Mouse (Mus musculus) gastrocnemius, postnatal 36 days (tissue): ENCODE data around the gene Amotl2. TPM values are rescaled to one million over a fixed set of nuclear protein-coding genes. Genes with fewer than 3 reads are reported as not detected.
A peak's percentile ranks its signal among the peaks of the same experiment; 100 is the strongest.

Experiments used
- DNase-seq, 2 experiments: peaks; one replicate each; pipeline ENCODE4 v3.0.0; 2022
- intact Hi-C: fragments of 180-260 bp; cut with DNase I; formaldehyde crosslinking; loops from one replicate; pipeline ENCODE4 v1.15.1; 2025
- long read RNA-seq, 2 experiments: library from polyadenylated mRNA; stranded (forward); transcript quantifications; one replicate each; pipeline ENCODE4 v2.0.0; 2021
- total RNA-seq, 2 experiments: library from RNA; stranded (reverse); gene quantifications; 2 replicates each; pipeline ENCODE4 v1.2.3; 2021

The Amotl2 gene
- 10 to 100 TPM; 12.0 to 20.5 TPM for total RNA-seq
- long read RNA-seq, experiment 1, partial matches to known transcripts = 3 of 3 reads
- long read RNA-seq, experiment 1, other reads (novel, unspliced or antisense) = 0 of 3 reads
- long read RNA-seq, experiment 2, full-length matches to known transcripts = 5 of 11 reads
- long read RNA-seq, experiment 2, partial matches to known transcripts = 3 of 11 reads
- long read RNA-seq, experiment 2, other reads (novel, unspliced or antisense) = 3 of 11 reads

DNA sequence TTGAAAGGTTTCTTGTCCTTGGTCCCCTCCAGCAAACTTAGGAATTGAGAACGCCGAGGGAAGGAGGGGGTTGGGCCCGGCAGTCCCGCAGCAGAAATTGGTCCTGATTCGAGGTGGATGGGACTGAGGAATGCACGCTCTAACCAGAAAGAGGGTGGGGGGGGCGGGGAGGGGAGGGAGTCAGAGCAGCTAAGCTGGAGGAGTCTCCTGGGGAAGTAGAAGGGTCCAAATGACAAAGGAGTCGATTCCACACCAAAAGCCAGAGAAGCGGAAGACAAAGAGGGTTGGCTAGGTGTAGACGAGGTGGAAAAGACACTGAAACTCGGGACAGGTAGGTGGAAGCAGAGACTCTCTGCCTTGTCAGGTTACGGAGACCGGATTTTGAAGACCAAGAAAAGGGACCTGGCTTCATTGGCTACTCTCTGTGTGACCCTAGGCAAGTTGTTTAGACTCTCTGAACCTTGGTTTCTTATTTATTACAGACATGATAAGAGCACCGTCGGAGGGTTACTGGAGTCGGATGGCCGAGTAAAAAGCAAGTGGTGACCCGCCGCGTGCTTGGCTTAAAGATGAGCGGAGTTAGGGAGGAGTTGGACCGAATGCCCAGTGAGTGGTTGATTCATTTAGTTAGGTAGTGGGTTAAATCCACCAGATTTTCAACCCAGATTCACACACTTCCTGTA lies at the start of gene Amotl2:
TSS of gene Amotl2 (plus strand) at position 192 of the 683 bp plus-strand sequence.
- intact Hi-C loops = no loop called here
- DNase-seq = no peak

DNA sequence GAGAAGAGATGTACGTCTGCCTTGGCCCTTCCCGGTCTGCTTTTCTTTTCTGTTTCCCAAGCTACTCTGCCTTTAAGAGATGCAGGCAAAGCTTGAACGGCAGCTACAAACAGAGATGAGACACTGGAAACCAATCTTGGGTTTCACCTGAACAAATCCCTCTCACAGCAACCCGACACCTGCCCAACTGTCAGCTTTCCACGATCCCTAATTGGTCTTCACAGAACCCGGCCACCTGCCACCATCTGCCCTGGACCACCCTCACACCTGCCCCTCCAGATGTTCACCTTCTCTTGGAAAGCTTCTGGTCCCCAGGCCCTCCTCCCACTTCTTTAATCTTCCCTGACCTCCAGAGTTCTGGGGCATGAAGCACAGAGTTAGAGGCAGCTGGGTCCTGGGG lies 48.4 kb upstream of the Amotl2 start:
- intact Hi-C loops = no loop called here
- no peak for DNase-seq

DNA sequence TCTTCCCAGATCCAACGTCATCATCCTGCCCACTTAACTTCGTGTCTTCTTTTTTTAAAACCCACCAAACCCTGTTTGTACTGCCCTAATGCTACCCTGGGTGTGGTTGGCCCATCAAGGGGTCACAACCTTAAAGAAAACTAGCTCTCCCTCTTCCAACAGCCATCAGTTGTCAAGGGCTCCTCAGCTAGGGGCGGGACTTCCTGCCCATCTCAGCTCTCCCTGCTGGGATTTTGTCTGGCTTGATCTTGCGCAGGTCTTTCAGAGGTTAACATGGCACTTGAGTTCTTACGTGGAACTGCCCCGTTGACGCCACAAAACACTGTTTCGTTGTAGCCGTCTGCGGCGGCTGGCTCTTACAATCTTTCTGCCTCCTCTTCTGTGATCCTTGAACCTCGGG lies 47.6 kb upstream of the Amotl2 start:
- no peak for DNase-seq
- intact Hi-C loops = no loop called here

DNA sequence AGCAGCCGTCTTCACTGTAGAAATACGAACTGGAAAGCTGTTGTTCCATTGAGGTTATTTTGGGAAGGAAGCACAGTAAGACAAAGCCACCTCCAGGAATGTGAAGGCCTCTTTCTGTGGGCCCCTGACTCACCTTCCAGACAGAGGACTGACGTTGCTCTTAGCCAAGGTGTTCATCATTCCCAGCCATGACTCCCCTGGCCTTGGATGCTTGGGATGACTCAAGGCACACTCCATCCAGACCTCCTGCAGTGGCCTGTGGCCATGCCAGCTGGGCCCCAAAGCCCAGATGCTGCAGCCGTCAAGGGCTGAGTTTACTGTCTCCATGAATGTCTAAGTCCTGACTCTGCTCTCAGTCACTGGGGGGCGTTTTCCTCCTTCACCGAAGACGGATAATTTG lies 43.1 kb upstream of the Amotl2 start:
- intact Hi-C loops = no loop called here
- DNase-seq = no peak

DNA sequence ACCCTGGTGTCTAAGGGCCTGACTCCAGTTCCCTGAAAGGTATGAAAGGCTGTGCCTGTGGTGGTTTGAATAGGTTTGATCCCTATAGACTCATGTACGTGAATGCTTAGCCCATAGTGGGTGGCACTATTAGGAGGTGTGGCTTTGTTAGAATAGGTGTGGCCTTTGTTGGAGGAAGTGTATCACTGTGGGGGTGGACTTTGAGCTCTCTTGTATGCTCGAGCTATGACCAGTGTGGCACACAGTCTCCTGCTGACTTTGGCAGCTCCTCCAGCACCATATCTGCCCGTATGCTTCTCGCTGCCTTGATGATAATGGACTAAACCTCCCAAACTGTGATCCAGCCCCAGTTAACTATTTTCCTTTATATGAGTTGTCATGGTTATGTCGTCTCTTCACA lies 40.5 kb upstream of the Amotl2 start:
- no peak for DNase-seq
- intact Hi-C loops = no loop called here

DNA sequence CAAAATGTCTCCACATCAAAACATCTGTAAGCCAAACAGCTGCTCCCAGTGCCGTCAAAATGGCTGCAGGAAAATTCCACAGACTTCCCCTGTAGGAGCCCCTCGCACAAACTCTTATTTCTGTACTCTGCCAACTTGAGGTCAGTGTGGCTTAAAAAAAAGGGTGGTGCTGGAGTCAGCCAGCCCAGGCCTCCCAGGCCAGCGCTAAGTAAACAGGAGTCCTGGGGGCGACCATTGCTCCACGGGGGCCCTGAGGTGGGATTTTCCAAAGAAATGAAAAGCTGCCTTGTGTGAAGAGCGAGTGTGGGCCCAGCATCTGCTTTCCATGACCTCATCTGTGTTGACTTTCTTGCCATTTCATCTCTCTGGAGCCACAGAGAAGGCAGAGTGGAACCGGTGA lies 35.0 kb upstream of the Amotl2 start:
- intact Hi-C loops = no loop called here

DNA sequence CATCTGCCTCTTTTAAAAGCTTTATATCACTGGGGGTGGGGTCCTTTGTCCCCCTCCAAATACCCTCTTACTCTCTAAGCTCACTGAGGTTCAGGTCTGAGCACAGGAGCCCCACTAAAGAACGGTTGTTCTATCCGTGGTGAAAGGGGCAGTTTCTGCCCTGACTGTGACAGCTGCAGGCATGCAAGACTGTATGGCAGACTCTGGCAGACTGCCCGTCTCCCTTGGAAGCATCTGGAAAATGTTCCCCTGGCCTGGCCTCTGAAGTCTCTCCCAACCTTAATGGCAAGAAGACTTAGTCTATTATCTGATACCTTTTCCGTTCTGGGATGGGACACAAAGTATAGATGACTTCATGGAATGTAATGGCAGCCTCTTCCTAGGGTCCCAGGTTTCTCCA lies 28.5 kb upstream of the Amotl2 start:
- intact Hi-C loops = no loop called here
- DNase-seq = no peak

More for the DNA sequence above, 35.0 kb upstream of the Amotl2 start:
- no peak for DNase-seq

DNA sequence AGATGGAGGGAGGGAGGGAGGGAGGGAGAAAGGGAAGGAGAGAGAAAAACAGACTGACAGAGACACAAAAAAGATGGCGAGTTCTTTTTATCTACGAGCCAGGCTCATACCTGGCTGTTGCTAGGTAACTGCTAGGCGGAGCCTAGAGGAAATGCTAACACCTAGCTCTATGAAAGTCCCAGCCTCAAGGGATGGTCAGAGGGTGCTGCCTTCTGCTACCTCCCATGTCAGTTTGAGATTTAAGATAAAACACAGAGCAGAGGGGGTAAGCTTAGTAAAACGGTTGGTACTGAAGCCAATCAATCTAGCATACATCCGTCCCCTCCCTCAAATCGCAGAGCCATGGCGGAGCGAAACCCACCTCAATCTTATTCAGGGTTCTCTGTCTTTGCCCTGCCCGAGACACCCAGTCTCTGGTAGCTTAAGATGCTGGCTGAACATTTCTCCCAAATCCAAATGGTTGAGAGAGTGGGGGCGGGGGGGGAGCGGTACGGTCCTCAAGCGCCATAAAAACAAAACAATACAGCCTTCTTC lies 27.0 kb upstream of the Amotl2 start:
- intact Hi-C loops = no loop called here
- no peak for DNase-seq

DNA sequence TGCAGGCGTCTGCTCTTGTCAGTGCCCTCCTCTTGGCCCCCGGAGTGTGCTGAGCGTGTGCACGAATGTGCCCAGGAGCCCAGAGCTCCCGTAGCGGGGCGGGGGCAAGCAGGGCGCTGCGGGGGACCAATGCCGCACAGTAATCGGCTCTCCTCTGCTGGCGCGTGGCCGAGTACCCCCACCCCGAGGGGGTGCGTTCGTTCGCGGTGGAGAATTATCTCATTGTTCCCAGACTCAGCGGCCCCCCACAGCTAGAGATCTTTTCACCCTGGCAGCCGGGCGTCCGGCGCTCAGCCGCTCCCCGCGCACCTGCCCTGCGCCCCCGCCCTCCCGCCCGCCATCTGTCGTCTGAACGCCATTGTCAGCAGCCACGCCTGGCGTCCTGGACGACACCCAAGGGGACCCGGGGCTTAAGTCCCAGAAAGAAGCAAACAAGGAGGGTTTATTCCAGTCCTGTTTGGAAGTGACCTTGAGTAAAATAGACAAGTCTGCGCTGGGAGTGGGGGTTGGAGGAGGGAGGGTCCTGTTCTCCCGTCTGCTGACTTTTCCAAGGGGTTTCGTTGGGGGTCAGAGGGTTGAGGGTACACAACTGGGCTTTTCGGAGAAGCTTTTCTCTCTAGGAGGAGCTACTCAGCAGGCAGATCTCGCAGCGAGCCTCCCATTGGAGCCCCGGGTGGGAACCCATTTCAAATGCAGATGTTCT lies 26.4 kb upstream of the Amotl2 start:
- intact Hi-C loops = no loop called here

DNA sequence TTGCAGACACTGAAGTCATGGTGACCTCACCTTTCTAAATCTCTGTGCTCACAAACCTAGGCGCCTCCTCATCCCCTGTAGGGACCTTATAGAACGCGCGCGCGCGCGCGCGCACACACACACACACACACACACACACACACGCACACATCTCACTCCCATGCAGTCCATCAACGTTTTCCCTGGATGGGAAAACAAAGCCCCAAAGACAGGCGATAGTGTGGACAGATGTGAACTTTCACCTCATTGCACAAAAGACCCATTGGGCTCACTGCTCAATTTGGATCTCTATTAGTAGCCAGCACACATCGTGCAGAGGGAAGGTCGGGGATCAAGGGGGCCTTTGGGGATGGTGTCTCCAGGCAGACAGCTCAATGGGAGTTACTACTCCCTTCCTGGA lies 25.6 kb upstream of the Amotl2 start:
- no peak for DNase-seq
- intact Hi-C loops = no loop called here

More for the DNA sequence above, 26.4 kb upstream of the Amotl2 start:
- DNase-seq = peak in 1 of 2 experiments; percentile 28

DNA sequence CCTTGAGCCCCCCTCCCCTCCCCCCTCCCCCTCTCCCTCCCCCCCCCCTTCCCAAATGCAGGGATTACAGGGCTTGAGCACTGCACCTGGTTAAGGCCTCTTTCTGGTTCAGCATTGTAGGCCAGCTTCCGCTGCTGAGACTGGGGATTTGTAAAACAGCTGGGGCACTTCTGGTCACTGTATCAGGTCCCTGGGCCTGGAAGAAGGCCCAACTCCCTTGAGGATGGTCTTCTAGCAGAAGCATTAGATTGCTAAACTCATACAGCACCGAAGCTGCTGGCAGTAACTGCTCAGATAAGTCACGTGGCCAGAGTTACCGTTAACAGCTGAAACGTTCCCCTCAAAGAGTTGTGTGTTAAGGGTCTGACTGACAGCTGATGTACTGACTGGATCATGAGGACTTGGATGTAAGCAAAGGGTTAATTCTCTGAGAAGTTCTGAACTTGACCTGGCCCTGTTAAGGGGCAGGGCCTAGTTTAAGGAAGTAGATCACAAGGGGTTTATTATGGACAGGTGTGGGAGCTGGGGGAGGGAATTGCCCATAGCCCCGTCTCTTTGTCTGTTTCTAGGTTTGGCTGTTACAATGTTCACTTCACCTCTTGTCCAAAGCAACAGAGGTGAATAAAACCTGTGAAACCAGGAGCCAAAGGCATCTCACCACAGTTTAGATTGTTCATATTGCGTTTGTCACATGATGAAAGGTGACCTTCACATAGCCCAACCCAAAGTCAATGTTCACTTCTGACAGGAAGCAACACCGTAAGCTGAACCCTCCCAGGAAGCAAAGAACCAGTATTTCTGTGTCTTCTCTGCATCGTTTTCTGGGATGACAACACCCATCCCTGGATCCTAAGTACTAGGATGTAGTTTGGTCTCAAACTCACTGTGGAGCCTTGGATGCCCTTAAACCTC lies 23.7 kb upstream of the Amotl2 start:
- DNase-seq = peak in 1 of 2 experiments; percentile 25
- intact Hi-C loops = no loop called here

DNA sequence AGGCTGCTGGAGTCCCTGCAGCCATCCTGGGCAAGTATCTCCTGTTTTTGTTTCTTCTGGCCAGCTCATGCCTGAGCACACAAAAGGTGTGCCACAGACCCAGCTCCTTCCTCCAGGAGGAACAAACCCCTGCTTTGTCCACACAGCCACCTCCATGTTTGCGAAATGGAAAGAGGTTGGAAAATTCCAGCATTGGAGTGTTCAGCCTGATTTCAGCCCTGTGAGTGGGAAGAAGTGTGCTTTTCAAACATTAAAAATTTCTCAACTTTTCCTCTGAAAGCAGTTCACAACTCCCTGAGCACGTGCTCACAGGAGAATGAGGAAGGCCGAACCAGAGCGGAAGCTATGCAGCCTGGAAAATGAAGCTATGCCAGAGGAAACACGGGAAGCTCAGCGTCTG lies 15.4 kb upstream of the Amotl2 start:
- intact Hi-C loops = no loop called here

DNA sequence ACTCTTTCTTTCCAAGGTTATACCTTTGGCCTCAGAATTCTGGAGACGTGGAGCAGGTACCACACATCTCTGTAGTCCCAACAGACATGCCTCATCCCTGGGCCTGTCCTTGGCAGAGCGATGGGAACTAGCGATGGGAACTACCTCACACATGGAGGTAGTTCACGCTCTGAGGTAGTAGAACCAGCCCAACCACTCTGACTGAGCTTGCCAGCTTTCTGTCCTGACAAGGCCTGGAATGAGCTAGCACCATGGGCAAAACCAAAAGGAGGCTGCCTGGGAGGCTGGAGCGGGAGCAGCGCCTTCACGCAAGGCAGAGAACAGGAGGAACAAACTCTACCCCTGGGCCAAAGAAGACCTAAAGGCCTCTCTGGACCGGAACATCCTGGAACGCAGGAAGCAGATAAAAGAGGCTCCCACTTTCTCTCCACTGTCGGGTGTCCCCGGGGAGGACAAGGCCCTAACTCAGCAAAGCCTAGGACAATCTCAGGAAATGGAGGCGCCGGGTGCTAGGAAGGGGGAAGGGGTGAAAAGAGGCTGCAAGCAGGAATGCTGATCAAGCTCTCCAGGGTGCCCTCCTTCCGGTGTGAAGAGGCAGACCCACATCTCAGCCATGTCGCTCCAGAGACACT lies 6.9 kb upstream of the Amotl2 start:
- no peak for DNase-seq
- intact Hi-C loops = loop anchor here (5.0 kb wide), 1 partner anchor 158 kb away; no protein-coding TSS in a partner anchor

More for the DNA sequence above, 15.4 kb upstream of the Amotl2 start:
- no peak for DNase-seq

DNA sequence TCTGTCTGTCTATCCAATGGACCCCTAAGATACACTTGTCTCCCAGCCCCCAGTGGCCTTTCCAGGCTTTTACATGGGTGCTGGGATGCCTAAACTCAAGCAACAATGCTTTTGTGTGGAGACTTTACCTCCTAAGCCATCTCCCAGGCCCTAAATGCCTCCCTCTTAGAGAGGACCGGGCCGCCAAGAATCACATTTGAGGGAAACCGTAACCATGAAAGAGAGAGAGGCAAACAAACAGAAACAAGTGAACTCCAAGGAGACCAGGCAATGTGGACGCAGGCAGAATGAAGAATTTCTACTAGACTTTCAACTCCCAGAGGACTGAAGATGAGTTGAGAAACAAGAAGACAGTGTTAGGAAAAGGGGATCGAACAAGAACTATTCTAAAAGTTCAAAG lies 6.0 kb upstream of the Amotl2 start:
- DNase-seq = no peak
- intact Hi-C loops = loop anchor here (5.0 kb wide), 1 partner anchor 157 kb away; no protein-coding TSS in a partner anchor

DNA sequence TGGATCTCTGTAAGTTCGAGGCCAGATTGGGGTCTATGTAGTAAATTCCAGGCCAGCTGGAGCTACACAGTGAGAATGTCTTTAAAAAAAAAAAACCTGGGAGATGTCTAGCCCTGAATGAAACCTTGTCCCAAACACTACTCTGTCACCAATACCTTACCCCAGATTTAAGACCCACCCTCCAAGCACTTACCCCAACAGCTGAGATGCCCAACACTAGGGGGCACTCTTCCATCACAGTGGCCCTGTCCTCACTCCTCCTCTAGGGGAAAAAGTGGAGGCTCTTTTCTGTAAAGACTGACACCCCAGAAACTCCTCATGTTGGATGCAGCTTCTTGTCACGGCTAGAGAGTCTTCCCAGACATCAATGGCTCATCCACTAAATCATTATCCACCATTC lies 2.7 kb upstream of the Amotl2 start:
- peak in 1 of 2 experiments; percentile 60 for DNase-seq
- intact Hi-C loops = loop anchor here (1.0 to 5.0 kb wide), 3 partner anchors 66 to 154 kb away; no protein-coding TSS in a partner anchor

DNA sequence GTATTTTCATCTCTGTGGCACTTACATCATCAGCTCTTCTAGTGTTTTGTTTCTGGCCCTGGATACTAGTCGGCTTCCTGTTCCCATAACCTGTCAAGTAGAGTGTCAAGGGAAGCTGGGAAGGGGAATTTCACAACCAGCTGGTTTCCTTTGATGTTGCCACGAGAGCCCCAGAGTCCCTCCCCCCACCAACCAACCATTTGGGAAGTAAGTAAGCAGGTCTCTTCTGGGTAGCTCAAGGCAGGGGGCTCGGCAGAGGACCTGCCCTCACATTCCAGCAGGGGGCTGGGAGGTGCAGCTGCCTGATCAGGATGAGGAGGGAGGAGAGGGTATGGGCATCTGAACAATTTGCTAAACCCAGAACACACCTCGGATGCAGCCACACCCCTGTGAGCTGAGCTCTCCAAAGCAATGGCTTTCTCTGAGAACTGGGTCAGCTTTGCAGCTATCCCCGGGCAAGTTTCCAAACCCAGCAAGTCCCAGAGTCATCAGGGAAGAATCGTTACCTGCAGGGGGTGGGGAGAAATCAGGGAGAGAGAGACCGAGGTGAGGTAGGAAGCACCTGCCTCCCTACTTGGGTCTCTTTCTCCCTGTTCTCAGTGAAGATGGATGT lies 1.5 kb upstream of the Amotl2 start:
- no peak for DNase-seq
- intact Hi-C loops = loop anchor here (1.0 to 5.0 kb wide), 3 partner anchors 64 to 152 kb away; no protein-coding TSS in a partner anchor

DNA sequence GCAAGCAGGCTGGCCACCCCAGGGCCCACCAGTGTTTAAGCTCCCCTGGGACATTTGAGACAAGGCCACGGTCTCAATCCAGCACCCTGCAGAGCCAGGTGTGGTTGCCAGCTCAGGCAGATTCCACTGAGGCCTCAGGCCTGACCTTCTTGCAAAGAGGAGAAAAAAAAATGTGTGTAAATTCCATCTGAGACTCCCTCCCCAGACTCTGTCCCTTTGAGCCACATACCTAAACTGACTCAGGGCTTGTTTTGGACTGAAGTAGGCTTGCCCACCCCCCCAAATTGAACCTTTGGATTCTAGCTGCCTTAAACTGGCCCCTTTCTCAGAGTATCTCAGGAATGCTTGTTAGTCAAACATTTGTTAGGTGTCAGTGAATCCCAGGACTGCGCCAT lies 969 bp upstream of the Amotl2 start:
- DNase-seq = no peak
- intact Hi-C loops = loop anchor here (2.0 kb wide), 1 partner anchor 77 kb away; no protein-coding TSS in a partner anchor

DNA sequence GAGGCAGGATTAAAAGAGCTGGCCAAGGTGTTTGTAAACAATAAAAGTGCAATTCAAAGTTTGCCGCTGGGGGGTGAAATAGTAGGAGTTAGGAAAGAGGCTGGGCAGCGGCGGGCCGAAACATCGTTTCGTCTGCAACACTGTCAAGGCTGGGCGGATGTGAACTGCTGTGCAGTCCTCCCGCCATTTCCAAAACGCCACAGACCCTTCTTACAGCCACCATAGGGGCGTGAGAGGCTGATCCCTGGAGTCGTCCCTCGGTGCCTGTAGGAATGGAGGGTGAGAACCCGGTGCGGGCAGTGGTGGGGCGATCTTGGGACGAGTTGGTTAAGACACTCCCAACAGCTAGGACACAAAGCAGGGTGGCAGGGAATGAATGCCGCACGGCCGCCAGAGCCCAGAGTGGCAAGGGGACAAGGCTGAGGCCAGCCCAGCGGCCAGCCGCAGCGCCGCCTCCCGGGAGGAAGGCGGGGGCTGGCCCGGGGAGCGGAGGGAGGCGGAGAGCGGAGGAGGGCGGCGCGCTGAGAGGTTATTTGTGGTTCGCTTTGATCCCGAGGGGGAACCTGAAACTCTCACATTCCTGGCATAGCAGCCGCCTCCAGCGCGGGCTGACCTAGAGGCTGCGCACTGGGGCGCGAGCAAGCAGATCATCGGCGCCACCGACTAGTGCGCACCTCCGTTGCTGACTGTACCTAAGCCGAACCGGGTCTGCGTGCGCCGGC lies 853 bp downstream of the Amotl2 start:
- intact Hi-C loops = no loop called here
- DNase-seq = peak; percentile 87 to 92
